Mouse (Mus musculus) liver, embryonic 15.5 days (tissue): ENCODE results near the gene St6galnac6. TPM values are rescaled to one million over a fixed set of nuclear protein-coding genes. Genes with fewer than 3 reads are reported as not detected.
A peak's percentile ranks its signal among the peaks of the same experiment; 100 is the strongest.

Experiments used
- ATAC-seq: fragments of 200-750 bp; cut with Nextera tagmentation; 2 replicates; pipeline ENCODE4 v1.8.0; 2017; ENCODE audit warnings: moderate number of reproducible peaks, mild to moderate bottlenecking, moderate library complexity; ENCODE audit not compliant: insufficient read depth
- H3K27ac ChIP-seq: fragments of 300-500 bp; sonication (generic); replicated peaks from 2 replicates; pipeline ENCODE4 v1.5.1; 2015; ENCODE audit warnings: mild to moderate bottlenecking, inconsistent platforms
- H3K27me3 ChIP-seq: fragments of 300-500 bp; sonication (generic); 2 replicates; pipeline ENCODE4 v1.6.1; 2015; ENCODE audit warnings: mild to moderate bottlenecking, inconsistent platforms
- H3K36me3 ChIP-seq: fragments of 300-500 bp; sonication (generic); replicated peaks from 2 replicates; pipeline ENCODE4 v1.6.1; 2015; ENCODE audit warnings: moderate library complexity, mild to moderate bottlenecking, inconsistent platforms
- H3K4me1 ChIP-seq: fragments of 300-500 bp; sonication (generic); replicated peaks from 2 replicates; pipeline ENCODE4 v1.6.1; 2015; ENCODE audit warnings: inconsistent platforms
- H3K4me2 ChIP-seq: fragments of 300-500 bp; sonication (generic); 2 replicates; pipeline ENCODE4 v1.6.1; 2015; ENCODE audit warnings: moderate library complexity, mild to moderate bottlenecking, inconsistent platforms
- H3K4me3 ChIP-seq: fragments of 300-500 bp; sonication (generic); replicated peaks from 2 replicates; pipeline ENCODE4 v1.5.1; 2015; ENCODE audit warnings: mild to moderate bottlenecking, inconsistent platforms
- H3K9ac ChIP-seq: fragments of 300-500 bp; sonication (generic); 2 replicates; pipeline ENCODE4 v1.6.1; 2015; ENCODE audit warnings: moderate library complexity, mild to moderate bottlenecking, inconsistent platforms
- H3K9me3 ChIP-seq: fragments of 300-500 bp; sonication (generic); replicated peaks from 2 replicates; pipeline ENCODE4 v1.6.1; 2016; ENCODE audit warnings: inconsistent platforms
- WGBS: fragments of 180-500 bp; shearing (Covaris S2); methylation state at CpG from one replicate; pipeline ENCODE4 v1.1.7; 2015; ENCODE audit warnings: mixed read lengths; ENCODE audit not compliant: insufficient replicate concordance; 5-methylcytosine and 5-hydroxymethylcytosine counted together
- polyA plus RNA-seq: library from polyadenylated mRNA; unstranded; fragments of >200 nt; fragmentation: Nextera tagmentation; extraction: Ambion mirVana; gene quantifications from 2 replicates; pipeline ENCODE4 v1.2.1, GENCODE M21; 2015

St6galnac6 gene
- polyA plus RNA-seq, 1 experiment from 2014 or later = 11.7 TPM

- H3K4me1 ChIP-seq = peaks cover 66% of the 10 kb centered on the region
- no peaks in the 10 kb centered on the region for H3K36me3 ChIP-seq
- H3K27ac ChIP-seq = no peak overlapping the region
- no peaks in the 10 kb centered on the region for H3K27me3 ChIP-seq
- WGBS = 38% methylated on average over 10 of the region's 10 CpGs
- no peaks in the 10 kb centered on the region for H3K9me3 ChIP-seq
- peak overlapping the region; percentile 14; the same call in 1 of the 2 replicates for H3K4me3 ChIP-seq
- peak overlapping the region; percentile 41 for H3K4me2 ChIP-seq
- H3K9ac ChIP-seq = no peak overlapping the region
- no peak for ATAC-seq
Observed at GRCm38 (mm10) chr2:32604631-32605030, 5.1 kb downstream of the St6galnac6 start.

- H3K27me3 ChIP-seq = no peaks in the 10 kb centered on the region
- H3K36me3 ChIP-seq = no peaks in the 10 kb centered on the region
- H3K4me2 ChIP-seq = peak overlapping the region; percentile 92
- ATAC-seq = peak; percentile 71
- peaks cover 81% of the 10 kb centered on the region for H3K4me1 ChIP-seq
- WGBS = 9% methylated on average over 55 of the region's 55 CpGs
- H3K9ac ChIP-seq = peak overlapping the region; percentile 59
- peak overlapping the region; percentile 68 for H3K4me3 ChIP-seq
- H3K9me3 ChIP-seq = no peaks in the 10 kb centered on the region
- peak overlapping the region; percentile 85 for H3K27ac ChIP-seq
Observed at GRCm38 (mm10) chr2:32606161-32607142, 6.9 kb downstream of the St6galnac6 start.

GRCm38 (mm10) chr2:32607262-32607947, 7.9 kb downstream of the St6galnac6 start:
- Histone ChIP-seq H3K27me3 (no peaks in the 10 kb centered on the region), H3K9ac (peak overlapping the region; percentile 59), H3K4me3 (peak overlapping the region; percentile 68), H3K36me3 (peaks cover 4% of the 10 kb centered on the region), H3K4me2 (peak overlapping the region; percentile 92), H3K9me3 (no peaks in the 10 kb centered on the region), H3K4me1 (peaks cover 81% of the 10 kb centered on the region), H3K27ac (peak overlapping the region; percentile 85)
- ATAC-seq = peak; percentile 14
- WGBS = under 1% methylated on average over 33 of the region's 34 CpGs

- Histone ChIP-seq H3K27ac (peak overlapping the region; percentile 85), H3K4me2 (peak overlapping the region; percentile 92), H3K27me3 (no peaks in the 10 kb centered on the region), H3K9ac (peak overlapping the region; percentile 59), H3K4me3 (peak overlapping the region; percentile 68), H3K36me3 (peaks cover 11% of the 10 kb centered on the region), H3K9me3 (no peaks in the 10 kb centered on the region), H3K4me1 (peaks cover 78% of the 10 kb centered on the region)
- WGBS = 2% methylated on average over 25 of the region's 25 CpGs
- peak; percentile 73 for ATAC-seq
Observed at GRCm38 (mm10) chr2:32608141-32608777, 8.8 kb downstream of the St6galnac6 start.

- H3K4me3 ChIP-seq = peak overlapping the region; percentile 68
- peaks cover 14% of the 10 kb centered on the region for H3K36me3 ChIP-seq
- peak; percentile 55 for ATAC-seq
- H3K9me3 ChIP-seq = no peaks in the 10 kb centered on the region
- WGBS = 46% methylated on average over 18 of the region's 18 CpGs
- peak overlapping the region; percentile 59 for H3K9ac ChIP-seq
- H3K4me1 ChIP-seq = peaks cover 78% of the 10 kb centered on the region
- H3K27ac ChIP-seq = peak overlapping the region; percentile 85
- H3K4me2 ChIP-seq = peak overlapping the region; percentile 92
- H3K27me3 ChIP-seq = no peaks in the 10 kb centered on the region
Observed at GRCm38 (mm10) chr2:32608778-32609435, 9.4 kb downstream of the St6galnac6 start.

- no peaks in the 10 kb centered on the region for H3K9me3 ChIP-seq
- peak overlapping the region; percentile 49 for H3K4me3 ChIP-seq
- H3K4me2 ChIP-seq = peak overlapping the region; percentile 92
- no peaks in the 10 kb centered on the region for H3K27me3 ChIP-seq
- H3K9ac ChIP-seq = peak overlapping the region; percentile 4; the same call in 1 of the 2 replicates
- no peak for ATAC-seq
- WGBS = 16% methylated on average over 23 of the region's 23 CpGs
- H3K27ac ChIP-seq = no peak overlapping the region
- H3K4me1 ChIP-seq = peaks cover 65% of the 10 kb centered on the region
- peaks cover 27% of the 10 kb centered on the region for H3K36me3 ChIP-seq
Observed at GRCm38 (mm10) chr2:32610610-32611229, 11.2 kb downstream of the St6galnac6 start.

GRCm38 (mm10) chr2:32612274-32612673, 12.8 kb downstream of the St6galnac6 start:
- Histone ChIP-seq H3K9ac (no peak overlapping the region), H3K27me3 (no peaks in the 10 kb centered on the region), H3K36me3 (peaks cover 39% of the 10 kb centered on the region), H3K4me3 (no peak overlapping the region), H3K4me1 (peaks cover 51% of the 10 kb centered on the region), H3K27ac (no peak overlapping the region), H3K4me2 (no peak overlapping the region), H3K9me3 (no peaks in the 10 kb centered on the region)
- no peak for ATAC-seq
- WGBS = 72% methylated on average over 26 of the region's 26 CpGs

- H3K9ac ChIP-seq = no peak overlapping the region
- no peaks in the 10 kb centered on the region for H3K27me3 ChIP-seq
- no peak overlapping the region for H3K4me3 ChIP-seq
- H3K27ac ChIP-seq = no peak overlapping the region
- peaks cover 57% of the 10 kb centered on the region for H3K36me3 ChIP-seq
- peaks cover 31% of the 10 kb centered on the region for H3K4me1 ChIP-seq
- H3K9me3 ChIP-seq = no peaks in the 10 kb centered on the region
- ATAC-seq = no peak
- no peak overlapping the region for H3K4me2 ChIP-seq
- 93% methylated on average over 1 of the region's 1 CpGs for WGBS
Observed at GRCm38 (mm10) chr2:32617109-32617508, 17.6 kb downstream of the St6galnac6 start.

GRCm38 (mm10) chr2:32617601-32618000, 18.1 kb downstream of the St6galnac6 start:
- Histone ChIP-seq H3K36me3 (peaks cover 52% of the 10 kb centered on the region), H3K27ac (no peak overlapping the region)

GRCm38 (mm10) chr2:32618051-32618450, 18.5 kb downstream of the St6galnac6 start:
- no peak overlapping the region for H3K4me2 ChIP-seq
- ATAC-seq = no peak
- H3K4me3 ChIP-seq = no peak overlapping the region
- H3K36me3 ChIP-seq = peaks cover 50% of the 10 kb centered on the region
- 84% methylated on average over 9 of the region's 9 CpGs for WGBS
- no peak overlapping the region for H3K9ac ChIP-seq
- no peak overlapping the region for H3K27ac ChIP-seq
- H3K27me3 ChIP-seq = no peaks in the 10 kb centered on the region
- no peaks in the 10 kb centered on the region for H3K9me3 ChIP-seq
- H3K4me1 ChIP-seq = peaks cover 27% of the 10 kb centered on the region

More at GRCm38 (mm10) chr2:32617601-32618000, 18.1 kb downstream of the St6galnac6 start:
- ATAC-seq = no peak
- Histone ChIP-seq H3K4me3 (no peak overlapping the region), H3K4me2 (no peak overlapping the region), H3K9ac (no peak overlapping the region), H3K4me1 (peaks cover 27% of the 10 kb centered on the region), H3K9me3 (no peaks in the 10 kb centered on the region), H3K27me3 (no peaks in the 10 kb centered on the region)
- WGBS = 82% methylated on average over 4 of the region's 4 CpGs
